Mouse (Mus musculus): Measurements from ENCODE around the gene Ccnt1.

DNA sequence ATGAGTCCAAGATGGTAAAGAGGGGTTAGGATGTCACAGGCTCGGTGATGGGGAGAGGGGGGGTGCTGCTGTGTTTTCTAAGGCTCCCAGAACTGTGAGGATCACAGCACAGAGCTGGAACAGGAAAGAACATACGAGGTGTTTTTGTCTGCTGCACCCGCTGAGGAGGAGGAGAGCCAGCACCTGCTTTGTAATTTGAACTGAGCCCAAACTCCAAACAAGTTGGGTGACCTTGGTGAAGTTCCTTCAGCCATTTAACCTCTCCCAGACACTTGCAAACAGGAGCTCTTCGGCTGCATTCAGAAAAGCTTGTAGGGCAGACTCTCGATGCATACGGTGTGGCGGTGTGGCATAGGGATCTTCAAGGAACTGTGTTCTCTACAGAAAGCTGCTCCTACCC, 14.7 kb upstream of the Ccnt1 start:
- TF ChIP-seq CTCF (IDR thresholded peaks at IDR 0.05; ENCODE audit: low read depth, low read length) (no peak), POLR2A (IDR thresholded peaks at IDR 0.05; ENCODE audit: insufficient read depth, low read length) (no peak)

All from ES-Bruce4 (cell line).